8 mouse cellular contexts compared by ENCODE assay signal in the genomic region with DNA sequence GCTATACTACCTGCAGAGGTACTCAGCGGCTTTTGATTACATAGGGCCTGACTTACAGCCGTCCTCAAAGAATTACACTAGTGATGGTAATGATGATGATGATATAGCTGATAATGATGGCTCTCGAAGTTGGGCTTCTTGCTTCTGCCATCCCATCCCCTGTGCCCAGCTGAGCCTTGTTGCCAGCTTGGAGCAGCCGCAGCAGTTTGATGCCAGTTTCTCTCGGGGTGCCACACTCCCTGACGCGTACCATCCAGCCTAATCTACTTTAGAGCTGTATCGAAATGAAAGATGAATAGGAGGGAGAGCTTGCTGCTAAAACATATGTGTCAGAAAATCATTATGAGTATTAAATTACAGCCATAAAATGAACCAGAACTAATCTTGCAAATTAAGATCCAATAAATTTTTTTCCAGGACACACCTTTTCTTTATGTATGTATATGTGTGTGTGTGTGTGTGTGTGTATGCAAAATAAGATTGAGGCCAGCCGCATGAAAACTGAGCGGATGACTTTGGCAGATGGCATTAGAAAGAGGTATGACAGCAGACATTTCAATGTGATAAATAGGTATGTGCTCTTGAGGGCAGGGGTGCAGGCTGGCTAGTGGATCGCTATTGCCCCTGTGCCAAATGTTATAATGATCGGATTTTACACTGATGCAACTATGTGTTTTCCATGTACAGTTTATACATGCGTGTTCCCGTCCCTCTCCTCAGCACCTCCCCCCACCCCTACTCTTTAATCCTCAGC.
DNase-seq lines count a peak whose midpoint lies in the region; ATAC-seq lines count a peak whose summit lies in the region.
"Had no signal": no experiment of that assay in that cellular context is flagged by ENCODE, and none has a peak within 500 bp of the region (broad histone marks: within the 10 kb centered on the region; RNA-seq: fewer than 3 reads in every experiment).

No protein-coding gene starts in this region.

- H3K36me3 ChIP-seq in hindbrain, embryonic 11.5 days (ENCODE audit: control insufficient read depth, insufficient read depth, low read length), result no peaks in the 10 kb centered on the region
- no peaks in the 10 kb centered on the region for H3K36me3 ChIP-seq in hindbrain, embryonic 10.5 days
- no peaks in the 10 kb centered on the region for H3K36me3 ChIP-seq in embryonic facial prominence, embryonic 14.5 days (ENCODE audit: control insufficient read depth, insufficient read depth, low read length)
- no peaks in the 10 kb centered on the region for H3K36me3 ChIP-seq in forebrain, embryonic 14.5 days (ENCODE audit: control insufficient read depth, insufficient read depth, low read length)
- no peaks in the 10 kb centered on the region for H3K36me3 ChIP-seq in midbrain, embryonic 12.5 days
- H3K36me3 ChIP-seq: liver, embryonic 12.5 days had no signal

- no peak for DNase-seq in hindbrain, embryonic 11.5 days (ENCODE audit: low spot score)
- DNase-seq in hindbrain, embryonic 10.5 days (ENCODE audit: low spot score), result no peak
- no peak for DNase-seq in embryonic facial prominence, embryonic 14.5 days (ENCODE audit: low spot score)
- DNase-seq in forebrain, embryonic 14.5 days (ENCODE audit: low spot score), result no peak
- no peak for DNase-seq in urinary bladder, postnatal 14 days (ENCODE audit: low spot score)
- DNase-seq in cerebellum, adult 11 months, result no peak

- H3K4me2 ChIP-seq in hindbrain, embryonic 11.5 days (replicated peaks; ENCODE audit: low read depth, low read length), result no peak overlapping the region
- peak overlapping the region; percentile 38 for H3K4me2 ChIP-seq in embryonic facial prominence, embryonic 14.5 days (ENCODE audit: low read depth, low read length)
- H3K4me2 ChIP-seq in forebrain, embryonic 14.5 days (ENCODE audit: low read length), result peak overlapping the region; percentile 18
- H3K4me2 ChIP-seq in midbrain, embryonic 12.5 days (replicated peaks), result peak overlapping the region; percentile 13; the same call in 1 of the 2 replicates

- no peaks in the 10 kb centered on the region for H3K9me3 ChIP-seq in hindbrain, embryonic 11.5 days (ENCODE audit: control insufficient read depth, low read length)
- peaks cover 13% of the 10 kb centered on the region; the same call in 1 of the 2 replicates for H3K9me3 ChIP-seq in hindbrain, embryonic 10.5 days
- H3K9me3 ChIP-seq in embryonic facial prominence, embryonic 14.5 days (ENCODE audit: control insufficient read depth, low read length), result peaks cover 12% of the 10 kb centered on the region
- H3K9me3 ChIP-seq in forebrain, embryonic 14.5 days (replicated peaks; ENCODE audit: control insufficient read depth, low read length), result no peaks in the 10 kb centered on the region
- H3K9me3 ChIP-seq in midbrain, embryonic 12.5 days, result peaks cover 3% of the 10 kb centered on the region; the same call in 1 of the 2 replicates
- H3K9me3 ChIP-seq: liver, embryonic 12.5 days had no signal

- H3K27ac ChIP-seq in hindbrain, embryonic 11.5 days (ENCODE audit: low read depth, low read length), result no peak overlapping the region
- no peak overlapping the region for H3K27ac ChIP-seq in hindbrain, embryonic 10.5 days
- H3K27ac ChIP-seq in embryonic facial prominence, embryonic 14.5 days (replicated peaks; ENCODE audit: low read depth, low read length), result 0 out of 2 replicates have a peak overlapping the region, but pooled peaks have one; percentile 5
- H3K27ac ChIP-seq in forebrain, embryonic 14.5 days (ENCODE audit: low read depth, low read length), result no peak overlapping the region
- H3K27ac ChIP-seq in midbrain, embryonic 12.5 days (replicated peaks), result no peak overlapping the region
- H3K27ac ChIP-seq: liver, embryonic 12.5 days had no signal

- WGBS in hindbrain, embryonic 11.5 days, result 67% methylated on average over 14 of the region's 14 CpGs
- WGBS in hindbrain, embryonic 10.5 days, result 84% methylated on average over 14 of the region's 14 CpGs
- WGBS in embryonic facial prominence, embryonic 14.5 days, result 68% methylated on average over 14 of the region's 14 CpGs
- WGBS in forebrain, embryonic 14.5 days, result 41% methylated on average over 14 of the region's 14 CpGs
- 69% methylated on average over 14 of the region's 14 CpGs for WGBS in midbrain, embryonic 12.5 days

- H3K9ac ChIP-seq in hindbrain, embryonic 11.5 days (ENCODE audit: low read depth, low read length), result no peak overlapping the region
- H3K9ac ChIP-seq in embryonic facial prominence, embryonic 14.5 days (ENCODE audit: low read depth, low read length), result 0 out of 2 replicates have a peak overlapping the region, but pooled peaks have one; percentile 39
- H3K9ac ChIP-seq in forebrain, embryonic 14.5 days (ENCODE audit: low read length), result no peak overlapping the region
- H3K9ac ChIP-seq in midbrain, embryonic 12.5 days (replicated peaks), result no peak overlapping the region
- H3K9ac ChIP-seq: liver, embryonic 12.5 days had no signal

- no peaks in the 10 kb centered on the region; the same call in 1 of the 2 replicates for H3K27me3 ChIP-seq in hindbrain, embryonic 11.5 days (ENCODE audit: control insufficient read depth, insufficient read depth, low read length)
- H3K27me3 ChIP-seq in hindbrain, embryonic 10.5 days (ENCODE audit: insufficient read depth, poor library complexity, severe bottlenecking), result peaks cover 41% of the 10 kb centered on the region
- no peaks in the 10 kb centered on the region for H3K27me3 ChIP-seq in embryonic facial prominence, embryonic 14.5 days (replicated peaks; ENCODE audit: control insufficient read depth, insufficient read depth, low read length)
- no peaks in the 10 kb centered on the region for H3K27me3 ChIP-seq in forebrain, embryonic 14.5 days (replicated peaks; ENCODE audit: control insufficient read depth, insufficient read depth, low read length)
- peaks cover 31% of the 10 kb centered on the region for H3K27me3 ChIP-seq in midbrain, embryonic 12.5 days
- H3K27me3 ChIP-seq: liver, embryonic 12.5 days had no signal

- H3K4me1 ChIP-seq in hindbrain, embryonic 11.5 days (replicated peaks; ENCODE audit: control insufficient read depth, insufficient read depth, low read length), result peaks cover 17% of the 10 kb centered on the region; the same call in 1 of the 2 replicates
- H3K4me1 ChIP-seq in hindbrain, embryonic 10.5 days (replicated peaks), result peaks cover 47% of the 10 kb centered on the region
- H3K4me1 ChIP-seq in embryonic facial prominence, embryonic 14.5 days (ENCODE audit: control insufficient read depth, insufficient read depth, low read length), result peaks cover 25% of the 10 kb centered on the region
- H3K4me1 ChIP-seq in forebrain, embryonic 14.5 days (ENCODE audit: control insufficient read depth, insufficient read depth, low read length), result peaks cover 45% of the 10 kb centered on the region
- peaks cover 53% of the 10 kb centered on the region for H3K4me1 ChIP-seq in midbrain, embryonic 12.5 days
- H3K4me1 ChIP-seq: liver, embryonic 12.5 days had no signal

- ATAC-seq in hindbrain, embryonic 11.5 days (ENCODE audit: low FRiP score), result peak; percentile 34; the same call in 1 of the 2 replicates
- no peak for ATAC-seq in embryonic facial prominence, embryonic 14.5 days (ENCODE audit: low read depth)
- no peak for ATAC-seq in forebrain, embryonic 14.5 days
- no peak for ATAC-seq in midbrain, embryonic 12.5 days (ENCODE audit: low FRiP score, low read depth)
- ATAC-seq: liver, embryonic 12.5 days had no signal

- no peak overlapping the region for H3K4me3 ChIP-seq in hindbrain, embryonic 11.5 days (ENCODE audit: low read depth, low read length)
- H3K4me3 ChIP-seq in hindbrain, embryonic 10.5 days, result no peak overlapping the region
- H3K4me3 ChIP-seq in embryonic facial prominence, embryonic 14.5 days (ENCODE audit: low read depth, low read length), result no peak overlapping the region
- no peak overlapping the region for H3K4me3 ChIP-seq in forebrain, embryonic 14.5 days (ENCODE audit: low read depth, low read length)
- no peak overlapping the region for H3K4me3 ChIP-seq in midbrain, embryonic 12.5 days
- H3K4me3 ChIP-seq: liver, embryonic 12.5 days had no signal
